Mouse (Mus musculus) adrenal gland, postnatal 0 days (tissue): Measurements from ENCODE around the gene Ifna1. TPM values are rescaled to one million over a fixed set of nuclear protein-coding genes. Genes with fewer than 3 reads are reported as not detected.

Experiments
- polyA plus RNA-seq: library from polyadenylated mRNA; unstranded; fragments of >200 nt; fragmentation: Nextera tagmentation; extraction: Ambion mirVana; gene quantifications from 2 replicates; pipeline ENCODE4 v1.2.1, GENCODE M21; 2015

Ifna1 gene
- not detected in 2 replicates for polyA plus RNA-seq

DNA sequence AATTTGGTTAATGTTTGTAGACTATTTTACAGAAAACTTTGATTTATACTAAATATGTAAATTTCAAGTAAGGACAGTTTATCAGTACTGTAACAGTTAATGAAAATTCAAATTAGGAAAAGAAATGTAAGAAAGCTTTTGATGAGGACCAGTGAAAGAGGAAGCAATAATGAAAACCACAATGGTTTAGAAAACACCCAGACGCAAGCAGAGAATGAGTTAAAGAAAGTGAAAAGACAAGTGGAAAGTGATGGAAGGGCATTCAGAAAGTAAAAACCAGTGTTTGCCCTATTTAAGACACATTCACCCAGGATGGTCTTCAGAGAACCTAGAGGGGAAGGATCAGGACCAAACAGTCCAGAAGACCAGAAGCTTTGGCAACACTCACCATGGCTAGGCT lies at the start of gene Ifna1:
Gene Ifna1, plus strand, starts transcription at position 390 of the 400 bp plus-strand sequence.

DNA sequence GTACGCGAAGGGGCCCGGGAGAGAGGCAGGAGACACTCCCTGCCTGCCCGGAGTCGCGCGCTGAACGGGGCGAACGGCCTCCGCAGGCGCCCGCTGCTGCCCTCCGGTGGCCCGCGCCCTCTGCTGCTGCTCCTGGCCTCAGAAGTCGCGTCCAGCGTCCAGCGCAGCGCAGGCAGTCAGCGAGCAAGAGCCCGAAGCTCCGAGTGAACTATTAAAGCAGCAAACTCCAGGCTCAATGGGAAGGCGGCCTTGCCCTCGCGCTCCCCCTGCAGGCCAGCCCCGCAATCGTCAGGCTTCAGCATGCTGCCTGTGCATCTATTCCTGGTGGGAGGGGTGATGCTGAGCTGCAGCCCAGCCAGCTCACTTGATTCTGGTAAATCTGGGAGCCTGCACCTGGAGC lies 46.9 kb upstream of the Ifna1 start, which contains the start of gene Gm13287:
Gene Gm13287, plus strand, starts transcription at position 301 of the 400 bp plus-strand sequence.

DNA sequence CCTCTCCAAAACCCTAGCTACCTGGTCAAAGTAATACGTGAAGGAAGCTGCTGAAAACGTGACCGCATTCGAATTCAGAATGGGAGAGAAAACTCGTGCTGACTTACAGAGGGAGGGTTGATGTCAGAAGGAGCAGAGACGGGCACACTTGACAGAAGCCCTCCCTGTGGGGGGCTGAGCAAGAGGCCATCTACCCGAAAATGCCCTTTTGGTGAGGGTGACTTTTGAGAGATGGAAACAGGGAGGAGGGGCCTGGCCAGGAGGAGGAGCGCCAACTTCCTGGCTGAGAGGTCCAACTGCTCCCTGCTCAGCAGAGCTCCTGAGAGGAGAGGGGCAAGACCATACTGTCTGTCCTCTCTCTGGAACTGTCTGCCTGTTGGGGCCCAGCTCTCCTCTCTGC lies 44.7 kb upstream of the Ifna1 start, which contains the start of gene Gm13288:
Gene Gm13288, plus strand, starts transcription at position 301 of the 400 bp plus-strand sequence.

GRCm38 (mm10) chr4:88815928-88816327 lies 34.0 kb upstream of the Ifna1 start, which contains the start of gene Ifna7:
Gene Ifna7 (plus strand): TSS chr4:88816228.

GRCm38 (mm10) chr4:88819659-88820058 lies 30.2 kb upstream of the Ifna1 start, which contains the start of gene Ifna11:
Gene Ifna11 (plus strand): TSS chr4:88819959.

DNA sequence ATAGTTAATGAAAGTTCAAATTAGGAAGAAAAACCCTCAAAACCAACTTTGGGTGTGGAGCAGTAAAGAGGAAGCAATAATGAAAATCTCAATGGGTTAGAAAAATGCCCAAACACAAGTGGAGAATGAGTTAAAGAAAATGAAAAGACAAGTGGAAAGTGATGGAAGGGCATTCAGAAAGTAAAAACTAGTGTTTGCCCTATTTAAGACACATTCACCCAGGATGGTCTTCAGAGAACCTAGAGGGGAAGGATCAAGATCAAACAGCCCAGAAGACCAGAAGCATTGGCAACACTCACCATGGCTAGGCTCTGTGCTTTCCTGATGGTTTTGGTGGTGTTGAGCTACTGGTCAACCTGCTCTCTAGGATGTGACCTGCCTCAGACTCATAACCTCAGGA lies 22.8 kb upstream of the Ifna1 start, which contains the start of gene Ifna6:
Gene Ifna6, plus strand, starts transcription at position 301 of the 400 bp plus-strand sequence.

DNA sequence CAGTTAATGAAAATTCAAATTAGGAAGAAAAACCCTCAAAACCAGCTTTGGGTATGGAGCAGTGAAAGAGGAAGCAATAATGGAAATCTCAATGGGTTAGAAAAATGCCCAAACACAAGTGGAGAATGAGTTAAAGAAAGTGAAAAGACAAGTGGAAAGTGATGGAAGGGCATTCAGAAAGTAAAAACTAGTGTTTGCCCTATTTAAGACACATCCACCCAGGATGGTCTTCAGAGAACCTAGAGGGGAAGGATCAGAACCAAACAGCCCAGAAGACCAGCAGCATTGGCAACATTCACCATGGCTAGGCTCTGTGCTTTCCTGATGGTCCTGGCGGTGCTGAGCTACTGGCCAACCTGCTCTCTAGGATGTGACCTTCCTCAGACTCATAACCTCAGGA lies 14.7 kb upstream of the Ifna1 start, which contains the start of gene Ifna5:
Gene Ifna5, plus strand, starts transcription at position 301 of the 400 bp plus-strand sequence.

DNA sequence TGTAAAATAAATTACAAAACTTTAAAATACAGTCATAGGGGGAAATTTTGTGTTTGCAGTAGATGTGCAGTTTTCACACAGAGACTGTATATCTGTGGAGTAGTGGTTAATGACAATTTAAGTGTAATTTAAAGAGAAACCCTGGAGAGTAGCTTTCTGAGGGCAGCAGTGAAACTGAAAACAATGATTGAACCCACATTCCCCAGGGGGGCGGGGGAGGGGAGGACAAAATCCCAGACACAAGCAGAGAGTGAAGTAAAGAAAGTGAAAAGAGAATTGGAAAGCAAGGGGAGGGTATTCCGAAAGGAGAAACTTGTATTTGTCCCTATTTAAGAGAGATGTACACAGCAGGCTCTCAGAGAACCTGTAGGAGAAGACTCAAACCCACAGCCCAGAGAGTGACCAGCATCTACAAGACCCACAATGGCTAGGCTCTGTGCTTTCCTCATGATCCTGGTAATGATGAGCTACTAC lies 8.4 kb upstream of the Ifna1 start, which contains the start of gene Ifna4:
Gene Ifna4, plus strand, starts transcription at position 424 of the 474 bp plus-strand sequence.

GRCm38 (mm10) chr4:88880101-88880500 lies 30.2 kb downstream of the Ifna1 start, which contains the start of gene Ifne:
Gene Ifne (minus strand): TSS chr4:88880201.

Other genes with a start within 250 kb of the Ifna1 start
- gene Ifna12, start 246.7 kb upstream of the Ifna1 start, polyA plus RNA-seq, result not detected in 2 replicates
- gene C87499, start 215.7 kb upstream of the Ifna1 start, polyA plus RNA-seq, result not detected in 2 replicates
- not detected in 2 replicates for gene Ifna13, start 205.6 kb upstream of the Ifna1 start, polyA plus RNA-seq
- not detected in 2 replicates for gene Ifna16, start 173.2 kb upstream of the Ifna1 start, polyA plus RNA-seq
- gene Ifna2, start 166.2 kb upstream of the Ifna1 start, polyA plus RNA-seq, result not detected in 2 replicates
- gene Ifnab, start 158.7 kb upstream of the Ifna1 start, polyA plus RNA-seq, result not detected in 2 replicates
- 0.43 and 0.80 TPM in 2 replicates for gene Gm26566, start 128.3 kb upstream of the Ifna1 start, polyA plus RNA-seq
- 46.9 and 55.5 TPM in 2 replicates for gene Klhl9, start 127.6 kb upstream of the Ifna1 start, polyA plus RNA-seq
- not detected in 2 replicates for gene Gm13271, start 95.2 kb upstream of the Ifna1 start, polyA plus RNA-seq
- 0.28 TPM in 1 of 2 replicates, not detected in the other for gene Gm13283, start 90.0 kb upstream of the Ifna1 start, polyA plus RNA-seq
- gene Gm13290, start 76.3 kb upstream of the Ifna1 start, polyA plus RNA-seq, result 0.35 TPM in 1 of 2 replicates, not detected in the other
- gene Gm13289, start 73.2 kb upstream of the Ifna1 start, polyA plus RNA-seq, result not detected in 2 replicates
- gene Gm13272, start 70.2 kb upstream of the Ifna1 start, polyA plus RNA-seq, result not detected in 2 replicates
- gene Ifnz, start 68.0 kb upstream of the Ifna1 start, polyA plus RNA-seq, result not detected in 2 replicates
- gene Gm13276, start 64.4 kb upstream of the Ifna1 start, polyA plus RNA-seq, result not detected in 2 replicates
- not detected in 2 replicates for gene Gm13277, start 61.5 kb upstream of the Ifna1 start, polyA plus RNA-seq
- not detected in 2 replicates for gene Gm13278, start 58.5 kb upstream of the Ifna1 start, polyA plus RNA-seq
- gene Gm13275, start 55.6 kb upstream of the Ifna1 start, polyA plus RNA-seq, result not detected in 2 replicates
- not detected in 2 replicates for gene Gm13279, start 52.7 kb upstream of the Ifna1 start, polyA plus RNA-seq
- 0.70 and 1.2 TPM in 2 replicates for gene Gm13285, start 50.4 kb upstream of the Ifna1 start, polyA plus RNA-seq
- gene Gm13287, start 46.8 kb upstream of the Ifna1 start, polyA plus RNA-seq, result not detected in 2 replicates
- not detected in 2 replicates for gene Gm13288, start 44.6 kb upstream of the Ifna1 start, polyA plus RNA-seq
- not detected in 2 replicates for gene Ifna7, start 33.9 kb upstream of the Ifna1 start, polyA plus RNA-seq
- not detected in 2 replicates for gene Ifna11, start 30.1 kb upstream of the Ifna1 start, polyA plus RNA-seq
- gene Ifna6, start 22.7 kb upstream of the Ifna1 start, polyA plus RNA-seq, result not detected in 2 replicates
- gene Ifna5, start 14.6 kb upstream of the Ifna1 start, polyA plus RNA-seq, result not detected in 2 replicates
- gene Ifna4, start 8.2 kb upstream of the Ifna1 start, polyA plus RNA-seq, result not detected in 2 replicates
- not detected in 2 replicates for gene Ifne, start 30.1 kb downstream of the Ifna1 start, polyA plus RNA-seq